Mouse (Mus musculus) adrenal gland, postnatal 14 days (tissue): Measurements from ENCODE around the gene Rpp25. TPM values are rescaled to one million over a fixed set of nuclear protein-coding genes. Genes with fewer than 3 reads are reported as not detected.
A peak's percentile ranks its signal among the peaks of the same experiment; 100 is the strongest.

Experiments
- DNase-seq: peaks from one replicate; pipeline ENCODE4 v3.0.0; 2021; ENCODE audit warnings: mixed read lengths
- total RNA-seq: library from RNA; stranded (reverse); gene quantifications from 2 replicates; pipeline ENCODE4 v1.2.3, GENCODE M21; 2021

The Rpp25 gene
- total RNA-seq, 1 experiment from 2014 or later, result 2.2 TPM

GRCm38 (mm10) chr9:57521056-57521911 lies 17.5 kb downstream of the Rpp25 start, which contains the start of gene Cox5a:
Gene Cox5a, plus strand, starts transcription at chr9:57521274.
- DNase-seq, result peak; percentile 96

- DNase-seq, result no peak
Observed at GRCm38 (mm10) chr9:57522114-57522860, 18.5 kb downstream of the Rpp25 start.

DNA sequence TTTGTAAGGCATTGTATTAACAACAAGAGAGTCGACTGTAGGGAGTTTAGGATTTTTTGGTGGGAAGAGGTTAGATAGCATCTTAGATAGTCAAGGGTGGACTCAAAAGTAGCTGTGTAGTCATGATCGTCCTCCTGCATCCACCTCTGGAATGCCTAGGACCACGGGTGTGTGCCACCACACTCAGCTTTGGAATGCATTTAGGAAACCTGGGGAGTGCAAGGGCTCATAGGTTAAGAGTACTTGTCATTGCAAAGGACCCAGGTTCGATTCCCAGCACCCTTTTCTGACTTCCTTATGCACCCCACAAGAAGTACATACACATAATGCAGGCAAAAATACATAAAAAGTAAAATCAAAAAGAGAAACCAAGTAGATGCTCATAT lies 19.0 kb downstream of the Rpp25 start:
- no peak for DNase-seq

DNA sequence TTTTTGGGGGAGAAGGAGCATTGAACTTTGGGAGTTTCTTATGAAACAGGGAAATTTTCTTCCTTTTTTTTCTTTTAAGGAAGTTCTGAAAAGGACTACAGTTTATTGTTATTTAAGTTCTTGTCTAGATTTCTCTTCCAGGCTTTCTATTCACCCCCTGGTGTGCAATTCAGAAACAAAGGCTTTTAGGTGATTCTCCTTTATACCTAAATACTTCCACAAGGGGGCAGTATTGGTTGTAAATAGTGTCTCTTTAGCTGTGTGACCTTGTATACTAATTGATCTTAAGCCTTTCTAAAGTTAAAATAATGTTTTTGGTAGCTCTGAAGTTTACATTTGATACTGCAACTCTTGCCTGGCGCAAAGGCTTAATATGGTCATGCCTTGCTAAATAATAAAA lies 19.9 kb downstream of the Rpp25 start:
- no peak for DNase-seq

GRCm38 (mm10) chr9:57524439-57524838 lies 20.6 kb downstream of the Rpp25 start:
- no peak for DNase-seq

DNA sequence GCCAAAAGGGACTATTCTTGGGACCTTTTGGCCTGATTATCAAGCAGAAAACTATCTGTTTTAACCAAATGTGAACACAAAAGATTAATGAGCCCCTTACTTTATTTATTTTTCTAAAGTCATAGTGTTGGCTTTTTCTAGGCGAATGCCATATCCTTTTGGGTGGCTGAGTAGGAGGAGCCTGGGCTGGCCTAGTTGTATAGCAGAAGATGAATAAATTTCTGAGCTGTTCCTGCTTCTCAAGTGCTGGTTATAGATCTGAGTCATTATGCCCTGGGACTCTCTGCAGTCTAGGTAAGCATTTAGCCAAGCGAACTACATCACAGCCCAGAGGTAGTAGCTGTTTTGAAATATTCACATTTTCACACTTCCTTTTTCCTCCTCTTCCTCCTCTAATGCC lies 21.7 kb downstream of the Rpp25 start:
- no peak for DNase-seq

GRCm38 (mm10) chr9:57526435-57526834 lies 22.6 kb downstream of the Rpp25 start:
- DNase-seq, result no peak

- no peak for DNase-seq
Observed at GRCm38 (mm10) chr9:57531946-57532345, 28.1 kb downstream of the Rpp25 start.

- DNase-seq, result peak; percentile 51
Observed at GRCm38 (mm10) chr9:57536362-57536761, 32.5 kb downstream of the Rpp25 start.

DNA sequence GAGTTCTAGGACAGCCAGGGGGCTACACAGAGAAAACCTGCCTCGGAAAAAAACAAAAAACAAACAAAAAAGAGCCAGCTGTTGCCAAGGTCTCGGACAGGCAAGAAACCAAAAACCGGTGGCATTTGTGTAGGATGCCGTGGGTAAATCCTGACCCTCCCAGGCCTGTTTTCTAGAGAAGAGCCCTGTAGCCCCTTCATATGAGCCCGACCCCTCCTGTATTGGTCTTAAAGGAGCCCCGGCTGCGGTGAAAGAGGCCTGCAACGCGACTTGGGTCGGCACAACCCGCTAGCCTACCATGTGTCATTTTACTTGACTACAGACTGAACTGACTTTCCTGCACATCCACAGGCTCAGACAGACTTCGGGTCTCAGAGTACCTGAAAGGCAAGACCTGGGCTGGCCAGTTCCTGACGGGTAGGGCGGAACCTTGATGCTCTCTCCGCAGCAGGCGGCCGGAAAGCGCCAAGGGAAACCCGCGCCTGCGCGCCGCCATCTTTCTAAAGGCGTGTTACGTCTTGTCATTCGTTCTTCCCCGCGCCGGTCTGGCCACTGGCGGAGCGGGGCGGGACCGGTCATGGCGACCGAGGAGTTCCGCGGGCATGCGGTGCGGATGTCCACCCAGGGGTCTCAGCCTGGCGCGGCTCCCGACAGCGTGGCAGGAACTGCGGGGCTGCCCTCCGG lies 33.4 kb downstream of the Rpp25 start, which contains the start of gene Fam219b:
Gene Fam219b (plus strand): TSS at position 485 of the 684 bp plus-strand sequence.
- DNase-seq, result peak; percentile 96

DNA sequence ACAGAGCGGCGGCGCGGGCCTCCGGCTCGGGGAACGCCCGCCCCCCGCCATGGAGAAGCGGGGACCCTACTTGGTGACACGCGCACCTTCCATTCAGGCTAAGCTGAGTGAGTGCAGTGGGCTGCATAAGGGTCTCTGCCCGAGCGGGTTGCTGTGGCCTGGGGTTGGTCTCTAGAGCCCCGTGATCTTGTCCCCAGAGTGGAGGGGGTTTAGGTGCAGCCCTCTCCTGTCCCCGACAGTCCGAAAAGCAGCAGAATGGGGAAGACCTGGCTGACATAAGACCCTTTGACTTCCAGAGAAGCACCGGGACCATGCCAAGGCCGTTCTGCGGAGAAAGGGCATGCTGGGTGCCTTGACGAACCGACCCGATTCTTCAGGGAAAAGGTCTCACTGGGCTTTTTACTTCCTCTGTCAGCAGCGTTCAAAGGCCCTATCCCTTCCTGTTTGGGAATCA lies 33.9 kb downstream of the Rpp25 start:
- DNase-seq, result peak; percentile 55

DNA sequence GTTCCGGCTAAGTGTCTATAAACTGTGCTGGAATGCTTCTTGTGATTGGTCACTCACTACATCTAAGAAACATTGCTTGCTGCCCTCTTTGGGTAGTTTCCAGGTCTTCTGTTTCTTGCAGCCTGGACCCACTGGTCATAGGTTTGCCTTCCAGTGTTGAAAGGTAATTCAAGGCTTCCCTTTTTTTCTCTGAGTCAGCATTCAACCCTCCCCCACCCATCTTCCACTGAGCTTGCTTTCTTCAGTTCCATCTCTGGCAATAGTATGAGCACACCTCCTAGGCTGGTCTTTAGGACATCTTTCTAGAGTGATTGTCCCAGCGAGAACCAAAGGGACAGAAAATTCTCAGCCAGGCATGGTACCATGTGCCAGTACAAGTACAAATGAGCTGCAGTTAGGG lies 35.7 kb downstream of the Rpp25 start:
- no peak for DNase-seq

GRCm38 (mm10) chr9:57541312-57541711 lies 37.5 kb downstream of the Rpp25 start:
- peak; percentile 59 for DNase-seq

DNA sequence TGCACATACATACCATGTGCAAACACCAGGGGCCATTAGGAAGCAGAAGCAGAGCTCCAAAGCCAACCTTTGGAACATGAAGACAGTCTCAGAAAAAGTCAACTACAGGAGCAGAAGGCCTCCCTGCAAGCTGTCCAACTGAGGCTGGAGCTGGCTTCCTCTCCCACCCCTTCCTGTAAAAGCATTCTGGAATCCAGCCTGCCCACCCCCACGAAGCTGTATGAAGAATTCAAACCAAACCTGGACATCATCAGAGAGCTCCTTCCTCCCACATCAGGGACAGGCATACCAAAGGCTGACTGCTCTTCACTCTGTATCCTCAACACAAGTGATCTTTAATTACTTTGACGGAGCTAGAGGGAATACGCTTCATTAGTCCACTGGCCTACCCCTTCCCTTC lies 40.1 kb downstream of the Rpp25 start:
- DNase-seq, result no peak

DNA sequence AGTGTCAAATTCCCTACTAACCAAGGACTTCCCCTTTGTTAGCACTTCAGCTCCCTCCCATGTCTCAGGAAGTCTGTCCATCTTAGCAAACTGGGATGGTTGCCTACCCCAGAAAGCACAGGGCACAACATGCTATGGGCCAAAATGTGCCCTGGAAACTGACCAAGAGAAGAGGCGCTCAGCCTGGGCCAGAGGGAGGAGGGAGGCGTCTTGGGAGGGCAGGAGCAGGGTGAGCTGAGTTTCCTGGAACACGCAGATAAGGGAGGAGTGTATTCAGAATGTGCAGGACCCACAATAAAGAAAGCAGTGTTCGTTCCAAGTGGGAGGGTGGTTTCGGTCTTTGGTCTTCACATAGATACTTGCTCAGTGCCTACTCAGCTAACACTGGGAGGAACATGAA lies 43.5 kb downstream of the Rpp25 start:
- peak; percentile 34 for DNase-seq

GRCm38 (mm10) chr9:57547869-57548268 lies 44.0 kb downstream of the Rpp25 start:
- no peak for DNase-seq

DNA sequence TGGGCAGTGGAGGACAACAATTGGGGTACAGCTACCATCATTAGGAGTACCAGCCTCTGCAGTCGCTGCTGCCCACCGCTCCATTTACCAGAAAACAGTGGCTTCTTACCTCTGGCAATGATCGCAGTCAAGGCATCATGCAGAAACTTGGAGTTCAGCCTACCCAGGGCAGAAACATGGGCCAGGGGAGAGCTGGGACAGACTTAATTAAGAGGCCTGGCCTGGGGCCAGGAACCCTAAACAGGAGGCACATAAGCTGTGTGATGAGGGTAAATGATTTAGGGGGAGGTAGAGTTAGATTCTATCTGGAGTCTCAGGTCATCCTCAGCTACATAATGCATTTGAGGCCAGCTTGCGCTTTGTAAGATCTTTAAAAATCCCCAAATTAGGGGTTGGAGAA lies 45.4 kb downstream of the Rpp25 start:
- DNase-seq, result no peak

DNA sequence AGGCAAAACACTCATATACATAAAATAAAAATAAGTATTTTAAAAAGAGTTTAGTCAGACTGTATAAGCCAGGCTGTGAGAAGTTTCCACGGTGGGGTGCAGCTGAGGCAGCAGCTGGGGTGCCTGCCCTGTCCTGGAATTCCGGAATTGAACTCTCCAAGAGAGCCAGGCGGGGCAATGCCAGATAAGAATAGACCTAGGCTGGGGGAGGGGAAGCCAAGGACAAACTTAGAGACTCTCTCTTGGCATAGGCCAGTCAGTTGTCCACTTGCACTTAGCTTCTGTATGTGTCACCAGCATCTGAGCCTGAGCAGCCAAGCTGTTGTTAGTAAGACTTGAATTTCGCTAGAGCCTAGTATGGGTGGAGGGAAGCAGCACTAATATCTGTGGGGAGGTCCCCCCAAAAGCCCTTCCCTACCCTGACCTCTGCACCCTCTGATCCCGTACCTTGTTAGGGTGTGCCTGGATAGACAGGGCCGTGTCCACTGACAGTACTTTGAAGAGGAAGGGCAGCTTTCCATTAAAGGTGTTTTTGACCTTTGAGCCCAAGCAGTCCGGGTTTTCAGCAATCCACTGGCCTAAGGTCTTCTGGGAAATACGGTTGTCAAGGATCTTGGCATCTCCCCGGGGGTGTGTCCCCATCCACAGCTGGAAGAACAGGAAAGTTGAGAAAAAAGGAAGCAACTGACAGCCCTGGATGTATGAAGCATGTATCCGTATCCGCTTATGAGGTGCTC lies 46.5 kb downstream of the Rpp25 start:
- peak; percentile 85 for DNase-seq

DNA sequence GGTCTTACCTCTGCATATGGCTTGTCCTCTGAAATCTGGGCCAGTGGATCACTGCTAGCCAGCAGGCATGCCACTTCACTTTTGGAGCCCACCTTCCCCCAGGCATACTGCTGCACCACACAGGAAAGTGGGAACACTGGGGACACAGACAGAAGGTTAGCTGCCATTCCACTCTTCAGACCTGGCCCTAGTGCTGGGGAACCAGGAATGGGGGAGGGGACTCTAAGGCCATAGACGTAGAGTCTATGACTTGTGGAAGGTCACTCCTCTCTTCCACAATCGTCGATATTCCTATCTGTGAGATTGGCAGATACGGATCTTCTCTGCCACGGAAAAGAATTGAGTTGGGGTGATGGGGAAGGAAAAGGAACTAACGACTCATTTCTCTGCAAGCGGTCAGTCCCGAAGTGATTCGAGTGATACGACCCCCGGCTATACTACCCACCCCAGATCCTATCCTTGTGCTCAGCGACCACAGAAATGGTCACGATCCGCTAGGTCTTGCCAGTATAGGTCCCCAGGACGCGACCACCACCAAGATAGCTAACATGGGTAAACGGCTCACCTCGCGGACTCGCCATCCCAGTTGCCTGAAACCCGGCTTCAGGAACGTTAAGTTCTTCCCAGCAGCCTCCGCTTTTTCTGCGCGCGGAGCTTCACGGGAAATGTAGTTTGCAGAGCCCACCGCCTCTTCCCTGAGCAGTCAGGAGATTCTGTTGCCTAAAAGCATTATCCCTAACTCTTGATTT lies 48.5 kb downstream of the Rpp25 start, which contains the start of gene Mpi:
Gene Mpi (minus strand): TSS at position 625 of the 749 bp plus-strand sequence.
- peak; percentile 82 for DNase-seq

- DNase-seq, result no peak
Observed at GRCm38 (mm10) chr9:57553119-57553518, 49.3 kb downstream of the Rpp25 start.

DNA sequence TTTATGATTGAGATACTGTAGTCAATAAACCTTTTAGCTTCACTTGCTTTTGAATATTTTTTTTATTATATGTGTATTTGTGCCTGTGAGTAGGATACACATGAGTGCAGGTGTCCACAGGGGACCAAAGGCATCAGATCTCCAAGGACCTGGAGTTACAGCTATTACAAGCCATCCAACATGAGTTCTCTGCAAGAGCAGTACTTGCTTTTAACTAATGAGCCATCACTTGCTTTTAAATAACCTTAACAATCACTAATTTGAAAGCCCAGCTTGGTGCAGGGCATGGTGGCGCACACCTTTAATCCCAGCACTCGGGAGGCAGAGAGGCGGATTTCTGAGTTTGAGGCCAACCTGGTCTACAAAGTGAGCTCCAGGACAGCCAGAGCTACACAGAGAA lies 50.9 kb downstream of the Rpp25 start:
- no peak for DNase-seq
